Mouse (Mus musculus): ENCODE measurements at regions not wholly inside any gene's neighbourhood (a gene's known extent, or its start where the extent isn't known, plus 50 kb on each side); places are given as distances from the start of the nearest gene placed in this dataset.

DNA sequence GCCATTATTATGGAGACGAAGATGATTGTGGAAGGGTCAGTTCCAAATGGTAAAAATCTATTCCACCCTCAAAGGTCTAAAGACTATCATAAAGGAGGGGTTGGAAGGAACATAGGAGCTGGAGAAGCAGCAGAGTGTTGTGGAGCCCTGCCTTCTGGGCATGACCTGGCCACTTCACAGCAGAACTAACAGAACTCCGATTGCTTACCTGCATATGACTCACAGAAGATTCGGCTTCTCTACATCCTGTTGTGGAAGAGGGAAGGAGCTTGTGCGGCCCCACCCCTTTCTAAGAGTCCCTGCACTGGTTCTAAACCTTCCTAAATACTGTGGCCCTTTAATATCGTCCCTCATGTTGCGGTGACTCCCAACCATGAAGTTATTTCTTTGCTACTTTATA lies 362.7 kb downstream of the Samd5 start:
- TF ChIP-seq USF1 (IDR thresholded peaks at IDR 0.05; ENCODE audit: low read depth) (no peak), POLR2A (IDR thresholded peaks at IDR 0.05; ENCODE audit: insufficient read length, low read depth) (no peak), MYOG (IDR thresholded peaks at IDR 0.05; ENCODE audit: control insufficient read depth in 1 of 3, insufficient read depth in 1 of 3, insufficient read length in 2 of 3, low read depth in 2 of 3) (no peak), SRF (IDR thresholded peaks at IDR 0.05; ENCODE audit: control insufficient read depth, insufficient read length, low read depth) (no peak), REST (IDR thresholded peaks at IDR 0.05; ENCODE audit: insufficient read depth, insufficient read length) (no peak), MAX (IDR thresholded peaks at IDR 0.05; ENCODE audit: low read depth) (no peak), E2F4 (IDR thresholded peaks at IDR 0.05; ENCODE audit: insufficient read depth) (no peak), CEBPB (IDR thresholded peaks at IDR 0.05; ENCODE audit: insufficient read depth, poor library complexity, severe bottlenecking) (no peak), TCF12 (IDR thresholded peaks at IDR 0.05; ENCODE audit: insufficient read depth, poor library complexity, severe bottlenecking) (no peak), POLR2AphosphoS2 (IDR thresholded peaks at IDR 0.05; ENCODE audit: insufficient read length, low read depth) (no peak)
